Mouse (Mus musculus): ENCODE data around the gene Fgf9.
A peak's percentile ranks its signal among the peaks of the same experiment; 100 is the strongest.

Gene Fgf9

DNA sequence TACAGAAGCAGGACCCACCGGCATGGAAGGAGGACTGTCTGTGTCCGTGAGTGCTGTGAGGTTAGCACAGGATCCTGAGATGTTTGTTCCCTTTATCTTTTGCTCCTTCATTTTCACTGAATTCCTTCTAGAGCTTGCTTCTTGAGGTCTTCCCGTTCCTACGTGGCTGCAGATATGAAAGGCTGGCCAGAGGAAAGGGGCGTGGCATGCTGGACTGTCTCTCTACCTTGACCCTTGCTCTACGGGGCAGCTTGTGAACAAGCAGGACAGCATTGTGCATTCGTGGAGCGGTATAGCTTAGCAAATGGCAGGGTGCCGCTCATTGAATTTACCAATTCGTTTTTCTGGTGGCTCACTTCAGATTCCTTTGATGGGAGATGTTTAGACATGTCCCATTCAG is 21.0 kb downstream of the Fgf9 start:
- DNase-seq = peak; percentile 68 to 75

DNA sequence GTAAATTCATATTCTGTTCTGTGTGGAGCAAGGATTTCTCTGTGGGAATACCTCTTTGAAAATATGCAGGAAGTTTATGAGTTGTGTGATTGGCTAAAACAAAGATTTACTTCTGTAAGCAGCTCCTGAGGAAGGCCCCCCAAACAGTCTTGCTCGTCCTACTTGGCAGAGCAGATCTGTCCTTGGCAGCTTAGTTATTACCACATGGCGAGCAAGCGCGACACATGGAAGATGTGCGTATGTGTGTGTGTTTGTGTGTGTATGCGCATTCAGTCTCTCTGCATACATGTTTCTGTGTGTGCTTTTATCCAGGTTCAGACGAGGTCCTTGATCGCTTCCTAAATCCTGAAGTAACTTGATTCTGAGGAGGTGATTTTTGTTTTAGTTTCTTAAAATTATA is 29.3 kb downstream of the Fgf9 start:
- DNase-seq = no peak

DNA sequence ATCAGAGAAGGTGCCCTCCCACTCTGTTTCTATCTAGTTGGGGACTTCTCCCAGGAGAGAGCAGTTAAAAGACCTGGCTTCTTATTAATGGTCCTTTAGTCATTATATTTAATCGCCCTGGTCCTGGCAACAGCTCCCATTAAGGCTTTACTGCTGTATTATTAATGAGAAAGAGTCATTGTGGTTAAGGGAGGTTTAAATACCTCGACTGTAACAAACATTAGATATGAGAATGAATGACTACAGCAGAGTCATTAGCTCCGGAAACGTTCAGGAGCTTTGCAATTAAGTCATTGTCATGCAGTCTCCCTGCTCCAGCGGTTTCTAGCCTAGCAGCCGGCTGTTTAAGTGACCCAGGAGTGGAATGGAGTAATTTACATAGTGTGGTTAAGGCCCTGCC is 31.0 kb downstream of the Fgf9 start:
- DNase-seq = no peak

DNA sequence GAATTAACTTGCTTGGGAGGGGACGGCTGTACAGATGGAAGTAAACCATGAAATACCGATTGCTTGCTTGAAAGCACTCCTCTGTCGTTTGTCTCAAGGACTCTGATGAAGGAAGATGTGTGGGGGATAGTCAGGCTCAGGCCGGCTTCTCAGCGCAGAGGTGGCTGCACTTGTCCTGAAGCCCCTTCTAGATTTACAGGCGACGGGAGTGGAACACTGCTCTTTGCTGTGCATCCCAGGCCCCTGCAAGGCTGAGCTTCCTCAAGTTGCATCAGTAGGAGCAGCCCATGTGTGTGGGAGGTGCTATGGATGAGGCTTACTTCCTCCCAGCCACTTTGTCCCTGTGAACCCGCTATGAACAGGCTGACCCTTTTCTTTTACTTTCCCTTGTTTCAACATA is 33.9 kb downstream of the Fgf9 start:
- no peak for DNase-seq

DNA sequence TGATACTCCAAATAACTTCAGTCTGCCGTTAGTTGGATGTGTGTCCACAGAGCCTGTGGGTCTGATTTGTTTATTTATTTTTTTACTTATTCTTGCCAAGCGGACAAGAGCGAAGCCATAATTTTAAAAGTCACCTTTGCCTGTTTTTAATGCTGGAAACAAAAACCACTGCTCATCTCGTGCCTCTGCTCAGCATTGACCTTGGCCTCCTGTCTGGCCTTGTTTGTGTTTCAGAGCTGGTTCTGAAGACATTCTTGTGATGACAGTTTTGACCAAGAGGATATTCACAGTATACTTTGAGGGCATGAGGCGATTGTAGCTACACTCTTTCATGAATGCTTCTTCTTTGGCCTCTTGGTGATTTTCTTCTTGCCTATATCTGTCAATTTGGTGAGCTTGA is 35.2 kb downstream of the Fgf9 start:
- no peak for DNase-seq

DNA sequence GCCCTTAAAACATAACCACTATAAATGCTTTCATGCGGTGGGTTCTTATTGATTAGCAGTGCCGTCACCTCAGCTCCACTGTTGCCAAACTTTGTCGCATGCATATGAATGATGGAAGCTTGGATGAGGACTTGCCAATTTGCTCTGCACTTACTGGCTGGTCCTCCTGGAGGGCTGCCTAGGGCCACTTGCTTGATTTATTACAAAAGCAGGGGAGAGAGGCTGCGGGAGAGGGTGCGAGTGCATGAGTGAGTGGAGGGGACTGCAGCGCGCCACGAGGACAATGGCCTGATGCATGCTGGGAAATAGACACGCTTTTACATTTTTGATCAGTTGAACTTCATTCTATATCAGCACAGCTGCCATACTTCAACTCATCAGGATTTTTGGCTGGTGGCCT is 39.3 kb downstream of the Fgf9 start:
- DNase-seq = no peak

DNA sequence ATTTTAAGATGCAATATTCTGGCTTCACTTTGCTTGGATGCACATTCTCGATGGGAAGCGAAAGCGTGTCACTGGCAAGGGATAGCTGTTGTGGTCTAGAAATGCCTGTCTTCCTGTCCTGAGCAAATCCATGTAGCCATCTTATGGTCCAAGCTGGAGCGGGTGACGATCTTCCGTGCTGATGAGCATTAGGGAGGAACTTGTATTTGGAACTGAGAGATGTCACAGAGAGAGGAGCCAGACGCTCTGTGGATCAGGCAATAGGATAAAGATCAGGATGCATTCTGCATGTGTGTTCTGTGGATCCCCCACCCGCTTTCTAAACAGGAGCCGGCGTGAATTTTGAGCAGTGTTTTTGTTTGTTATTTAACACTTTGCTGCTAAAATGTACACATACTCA is 41.2 kb downstream of the Fgf9 start:
- DNase-seq = no peak

DNA sequence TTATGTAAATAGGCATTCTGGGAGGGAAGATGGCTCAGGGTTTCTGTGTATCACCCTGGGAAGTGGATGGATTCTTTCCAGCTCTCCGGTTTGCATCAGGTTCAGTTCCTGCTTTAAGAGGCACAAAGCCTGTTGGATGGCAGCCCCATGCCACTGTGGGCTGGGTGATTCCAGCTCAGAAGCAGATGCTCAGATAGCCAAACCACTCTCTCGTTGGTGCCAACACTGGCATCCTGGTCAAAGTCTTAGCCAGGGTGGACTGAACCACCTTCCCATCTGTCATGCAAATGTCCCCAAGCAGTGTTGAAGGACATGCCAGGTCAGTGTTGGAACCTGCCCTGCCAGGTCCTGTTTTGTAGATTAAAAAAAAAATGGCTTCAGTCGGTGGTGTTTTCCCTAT is 42.0 kb downstream of the Fgf9 start:
- peak; percentile 8 for DNase-seq

DNA sequence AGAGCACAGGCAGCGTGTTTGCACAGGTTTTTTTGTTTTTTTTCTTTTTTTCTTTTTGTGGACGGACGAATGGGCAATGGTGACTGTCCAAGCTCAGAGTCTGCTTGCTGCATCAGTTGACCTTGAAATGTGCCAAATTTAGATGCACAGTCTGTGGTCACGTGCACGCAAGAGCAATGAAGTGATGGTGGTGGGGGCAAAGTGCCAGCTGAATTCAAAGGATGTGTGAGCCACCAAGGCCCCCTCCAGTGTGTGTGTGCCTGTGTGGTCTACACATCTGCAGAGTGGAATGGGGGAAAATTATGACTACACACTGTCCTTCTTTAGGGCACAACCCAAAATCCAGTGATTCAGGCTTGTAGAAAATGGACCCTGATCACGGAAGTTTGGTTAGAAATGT is 42.8 kb downstream of the Fgf9 start:
- peak; percentile 17 to 42 for DNase-seq

DNA sequence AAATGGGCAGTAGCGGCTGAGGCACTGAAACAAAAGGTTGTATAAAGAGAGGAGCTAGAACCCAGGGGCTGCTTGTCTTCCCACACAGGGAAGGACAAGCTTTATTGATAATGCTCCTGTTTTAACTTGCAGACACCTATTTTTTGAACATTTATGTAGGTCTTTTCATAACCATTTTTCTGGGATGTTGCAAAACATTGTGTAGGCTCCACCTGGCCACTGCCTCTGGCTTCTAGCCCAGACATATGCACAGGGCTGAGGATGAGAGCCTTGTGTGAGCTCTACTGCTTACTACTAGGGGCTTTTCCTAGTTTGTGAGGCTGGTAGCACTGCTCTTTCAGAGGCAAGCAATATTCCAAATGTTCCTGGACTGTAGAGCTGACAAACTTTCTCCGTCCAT is 43.8 kb downstream of the Fgf9 start:
- DNase-seq = no peak

DNA sequence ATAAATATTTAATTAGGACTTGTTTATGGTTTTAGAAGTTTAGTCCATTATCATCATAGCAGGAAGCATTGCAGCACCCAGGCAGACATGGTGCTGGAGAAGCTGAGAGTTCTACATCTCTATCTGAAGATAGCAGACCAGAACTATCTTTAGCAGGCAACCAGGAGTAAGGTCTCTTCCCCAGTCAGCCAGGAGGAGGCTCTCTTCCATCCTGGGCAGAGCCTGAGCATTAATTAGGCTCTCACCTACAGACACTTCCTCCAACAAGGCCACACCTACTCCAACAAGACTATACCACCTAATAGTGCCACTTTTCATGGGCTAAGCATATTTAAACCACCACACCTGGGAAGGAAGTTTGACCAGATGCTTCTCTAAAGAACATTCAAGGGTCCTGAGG is 54.3 kb downstream of the Fgf9 start:
- DNase-seq = no peak

DNA sequence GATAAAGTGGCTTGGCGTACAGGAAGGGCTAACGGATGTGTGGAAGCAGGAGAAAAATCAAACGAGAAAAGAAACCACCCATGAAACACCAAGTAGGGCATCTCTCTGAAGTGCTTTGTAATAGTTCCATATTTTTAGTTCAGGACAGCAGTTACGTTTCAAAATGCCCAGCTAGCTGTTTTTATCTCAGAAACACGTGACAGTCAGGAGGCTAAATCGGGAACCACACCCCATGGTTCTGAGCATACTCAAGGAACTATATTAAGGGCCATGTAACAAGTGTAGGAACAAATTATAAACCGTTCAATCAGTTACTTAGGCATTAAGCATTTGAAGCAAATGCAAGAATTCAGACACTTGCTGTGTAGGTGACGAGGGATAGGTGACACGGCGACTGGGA is 56.2 kb downstream of the Fgf9 start:
- DNase-seq = no peak

DNA sequence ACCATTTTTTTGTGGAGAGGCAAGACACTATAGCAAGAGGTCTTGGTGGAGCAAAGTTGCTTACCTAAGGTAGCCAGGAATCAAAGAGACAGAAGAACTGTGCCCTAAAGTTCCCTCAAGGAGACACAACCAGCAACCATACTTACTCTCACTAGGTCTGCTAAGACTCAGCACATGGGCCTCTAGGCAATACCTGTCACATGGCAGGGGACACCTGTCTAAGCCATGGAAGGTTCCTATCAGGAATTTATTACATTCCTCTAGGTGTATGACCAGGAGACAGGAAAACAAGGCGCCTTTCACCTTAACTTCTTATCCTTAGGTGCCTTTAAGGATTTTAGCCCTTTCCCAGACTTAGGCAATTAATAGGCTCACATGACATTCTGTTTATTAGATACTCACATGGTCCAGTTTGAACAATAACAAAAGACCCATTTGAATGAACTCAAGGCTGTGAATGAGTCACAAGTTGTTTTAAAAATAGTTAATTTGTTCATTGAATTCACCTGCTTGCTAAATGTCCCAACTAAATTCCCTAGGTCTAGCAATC is 69.2 kb downstream of the Fgf9 start:
- peak; percentile 8 to 21 for DNase-seq

DNA sequence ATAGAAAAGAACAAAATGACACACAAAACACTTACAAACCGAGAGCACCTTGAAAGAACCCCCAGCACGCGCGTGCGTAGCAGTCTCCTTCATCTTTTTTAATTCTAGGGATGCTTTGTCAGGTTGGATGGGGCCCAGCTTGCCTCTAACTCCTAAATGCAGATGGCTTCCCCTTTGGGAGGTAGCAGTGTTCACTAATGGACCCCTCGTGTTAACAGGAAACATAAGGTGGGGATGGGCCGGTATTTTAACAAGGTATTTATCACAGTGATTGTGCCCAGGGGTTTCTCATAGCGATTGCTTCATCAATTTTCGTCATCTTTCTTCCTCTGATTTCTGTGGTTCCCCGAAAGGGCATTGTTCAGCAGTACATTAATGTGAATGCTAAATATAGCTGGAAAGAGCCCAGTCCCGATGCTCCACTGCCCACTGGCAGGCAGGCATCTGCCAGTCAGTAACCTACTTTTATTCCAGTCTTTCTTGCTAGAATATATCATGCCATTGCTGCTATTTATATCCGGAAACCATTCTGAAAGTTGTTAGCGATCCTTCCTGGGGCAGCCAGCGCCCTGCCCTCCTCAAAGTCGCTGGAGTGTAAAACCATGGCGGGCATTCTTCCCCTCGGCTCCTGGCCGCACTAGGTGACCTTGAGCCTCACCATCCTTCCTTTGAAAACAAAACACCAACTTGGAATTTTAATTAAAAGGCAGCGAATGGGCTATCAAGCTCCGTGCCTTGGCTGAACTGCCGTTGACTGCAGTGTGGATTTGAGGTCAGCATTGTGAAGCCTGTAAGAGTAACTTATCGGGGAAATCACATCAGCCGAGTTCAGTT is 79.5 kb downstream of the Fgf9 start:
- DNase-seq = peak; percentile 57 to 69

DNA sequence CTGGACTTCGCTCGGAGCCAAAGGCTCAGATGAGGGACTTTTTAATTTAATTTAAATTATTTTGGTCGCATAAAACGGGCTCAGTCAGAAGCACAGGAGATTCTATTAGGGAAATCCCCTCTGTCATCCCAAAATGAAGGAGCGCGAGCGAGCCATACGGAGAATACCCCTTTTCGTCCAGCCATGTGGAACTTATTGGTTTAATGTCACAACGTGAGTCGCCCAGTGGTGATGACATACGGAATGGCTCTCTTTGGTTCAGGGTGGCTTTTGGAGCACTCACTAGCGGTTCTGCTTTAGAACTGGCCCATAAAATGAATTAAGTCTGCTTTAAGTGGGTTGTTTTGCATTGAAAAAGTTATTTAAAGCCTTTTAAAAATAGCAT is 80.1 kb downstream of the Fgf9 start:
- no peak for DNase-seq

DNA sequence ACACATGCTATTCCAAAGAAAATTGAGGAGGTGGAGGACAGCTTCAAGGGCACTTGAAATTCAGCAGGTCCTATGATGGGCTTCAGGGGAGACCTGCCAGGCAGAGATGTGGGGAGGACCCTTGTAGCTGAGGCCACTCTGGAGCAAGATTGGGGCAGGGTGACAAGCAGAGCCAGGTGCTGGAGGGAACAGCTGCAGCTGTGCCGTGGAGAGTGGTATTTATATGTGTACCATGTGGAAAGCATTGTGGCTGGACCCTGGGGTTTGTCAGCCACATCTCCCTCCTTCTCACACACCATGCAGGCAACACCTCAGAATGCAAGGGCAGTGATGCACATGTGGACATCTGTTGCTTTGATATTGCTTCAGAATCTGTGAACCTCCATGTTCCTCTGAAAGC is 81.8 kb downstream of the Fgf9 start:
- no peak for DNase-seq

DNA sequence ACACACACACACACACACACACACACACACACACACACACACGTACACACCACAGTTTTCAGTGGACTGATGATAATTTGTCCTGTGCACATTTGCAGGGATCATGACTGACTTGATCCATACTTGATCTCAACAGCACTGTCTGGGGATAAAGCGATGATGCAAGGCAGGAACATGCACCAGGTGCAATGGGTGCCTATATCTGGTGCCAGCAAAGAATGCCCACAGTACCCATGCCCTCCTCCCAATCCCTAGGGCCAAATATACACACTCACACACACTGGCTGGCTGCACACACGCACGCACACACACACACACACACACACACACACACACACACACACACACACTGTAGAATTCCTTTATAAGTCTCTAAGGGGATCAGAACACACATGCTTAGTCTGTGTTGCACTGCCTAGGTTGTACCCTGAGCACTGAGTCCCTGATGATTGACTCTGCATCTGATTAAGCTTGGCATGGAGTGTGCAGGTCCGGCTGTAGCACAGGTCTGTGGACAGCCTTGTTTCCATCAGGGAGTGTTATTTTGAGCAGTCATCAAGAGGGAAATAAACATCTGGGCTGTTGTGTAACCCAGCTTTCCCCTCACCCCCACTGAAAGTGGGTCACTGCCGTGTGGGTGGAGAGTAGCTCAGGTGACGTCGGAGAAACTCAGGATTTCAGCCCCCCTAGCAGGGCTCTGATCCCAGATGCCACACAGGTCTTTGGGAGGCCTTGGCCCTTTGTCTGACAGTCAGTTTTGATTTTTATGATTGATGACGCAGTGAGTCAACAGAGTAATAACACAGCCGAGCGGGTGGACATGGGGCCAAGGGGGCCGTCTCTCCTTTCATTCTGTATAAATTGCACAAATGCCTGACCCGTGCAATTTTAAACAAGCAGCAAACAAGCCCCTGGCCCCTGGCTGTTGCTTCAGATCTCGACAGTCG is 83.4 kb downstream of the Fgf9 start:
- peak; percentile 20 to 39 for DNase-seq

DNA sequence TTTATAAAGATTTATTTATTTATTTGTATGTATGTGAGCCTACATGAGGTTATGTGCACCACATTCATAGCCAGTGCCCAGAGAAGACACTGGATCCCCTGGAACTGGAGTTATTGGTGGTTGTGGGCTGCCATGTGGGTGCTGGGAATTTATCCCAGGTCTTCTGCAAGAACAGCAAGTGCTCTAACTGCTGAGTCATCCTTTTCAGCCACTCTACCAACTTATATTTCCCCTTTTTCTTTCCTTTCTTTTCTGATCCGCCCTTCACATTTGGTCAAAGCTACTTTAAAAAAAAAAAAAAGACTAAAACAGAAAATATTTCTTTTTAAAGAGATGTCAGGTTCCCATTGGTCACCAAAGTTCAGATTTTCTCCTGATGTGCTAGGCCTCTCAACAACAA is 90.3 kb downstream of the Fgf9 start:
- DNase-seq = no peak

Data from kidney, postnatal 36 days (tissue).